Mouse (Mus musculus) olfactory bulb, adult 2 months (tissue): ENCODE results near the gene Trappc6a. TPM values are rescaled to one million over a fixed set of nuclear protein-coding genes. Genes with fewer than 3 reads are reported as not detected.
A peak's percentile ranks its signal among the peaks of the same experiment; 100 is the strongest.

Experiments used
- H3K27ac ChIP-seq: fragments of 200-500 bp; 2 replicates; pipeline ENCODE4 v1.5.1; 2012; ENCODE audit warnings: low read depth, low read length; ENCODE audit not compliant: insufficient read depth
- H3K4me1 ChIP-seq: fragments of 200-500 bp; 2 replicates; pipeline ENCODE4 v1.6.1; 2012; ENCODE audit warnings: low read length; ENCODE audit not compliant: control insufficient read depth, insufficient read depth
- H3K4me3 ChIP-seq: fragments of 200-500 bp; 2 replicates; pipeline ENCODE4 v1.5.1; 2012; ENCODE audit warnings: mild to moderate bottlenecking, low read depth, low read length, moderate library complexity; ENCODE audit not compliant: insufficient read depth
- CTCF ChIP-seq: fragments of 200-500 bp; IDR thresholded peaks from 2 replicates; pipeline ENCODE4 v1.5.1; 2012; ENCODE audit warnings: low read depth, mild to moderate bottlenecking, low read length, moderate library complexity; ENCODE audit not compliant: insufficient read depth
- POLR2A ChIP-seq: fragments of 200-500 bp; IDR thresholded peaks from 2 replicates; pipeline ENCODE4 v1.6.1; 2012; ENCODE audit warnings: mild to moderate bottlenecking, low read depth, low read length, moderate library complexity; ENCODE audit not compliant: insufficient read depth
- WGBS: fragments of 180-500 bp; shearing (Covaris S2); methylation state at CpG from one replicate; pipeline ENCODE4 v1.1.7; 2018; 5-methylcytosine and 5-hydroxymethylcytosine counted together
- polyA plus RNA-seq: library from polyadenylated mRNA; stranded (reverse); fragments of >200 nt; gene quantifications from 2 replicates; pipeline ENCODE4 v1.2.4, GENCODE M21; 2012; ENCODE audit warnings: low replicate concordance; ENCODE audit not compliant: missing spikeins, insufficient read depth, insufficient read length

Gene Trappc6a
- polyA plus RNA-seq, 1 experiment = not detected

- Histone ChIP-seq H3K4me3 (no peak overlapping the region), H3K27ac (no peak overlapping the region), H3K4me1 (peaks cover 53% of the 10 kb centered on the region)
- 69% methylated on average over 2 of the region's 2 CpGs for WGBS
- TF ChIP-seq POLR2A (no peak), CTCF (no peak)
These were observed 44.2 kb downstream of the Trappc6a start for GRCm38 (mm10) chr7:19552443-19552842.

GRCm38 (mm10) chr7:19554168-19554567, 46.0 kb downstream of the Trappc6a start:
- WGBS = 10% methylated on average over 1 of the region's 1 CpGs
- Histone ChIP-seq H3K27ac (peak overlapping the region; percentile 81), H3K4me3 (no peak overlapping the region), H3K4me1 (peaks cover 62% of the 10 kb centered on the region)
- TF ChIP-seq POLR2A (no peak), CTCF (no peak)

- WGBS = 87% methylated on average over 2 of the region's 2 CpGs
- Histone ChIP-seq H3K4me3 (no peak overlapping the region), H3K27ac (no peak overlapping the region), H3K4me1 (peaks cover 67% of the 10 kb centered on the region)
- TF ChIP-seq POLR2A (no peak), CTCF (no peak)
These were observed 48.9 kb downstream of the Trappc6a start for GRCm38 (mm10) chr7:19557086-19557485.

GRCm38 (mm10) chr7:19557982-19558900, 50.0 kb downstream of the Trappc6a start:
- Histone ChIP-seq H3K4me1 (peaks cover 60% of the 10 kb centered on the region), H3K27ac (0 out of 2 replicates have a peak overlapping the region, but pooled peaks have one; percentile 2), H3K4me3 (no peak overlapping the region)
- TF ChIP-seq POLR2A (no peak), CTCF (no peak)
- 65% methylated on average over 6 of the region's 6 CpGs for WGBS

GRCm38 (mm10) chr7:19558965-19559364, 50.8 kb downstream of the Trappc6a start:
- no peak overlapping the region for H3K4me3 ChIP-seq
- 0 out of 2 replicates have a peak overlapping the region, but pooled peaks have one; percentile 2 for H3K27ac ChIP-seq
- peaks cover 56% of the 10 kb centered on the region for H3K4me1 ChIP-seq
- 42% methylated on average over 2 of the region's 2 CpGs for WGBS
- TF ChIP-seq CTCF (no peak), POLR2A (no peak)

GRCm38 (mm10) chr7:19560491-19561260, 52.5 kb downstream of the Trappc6a start:
- peak overlapping the region; percentile 80 for H3K4me3 ChIP-seq
- peaks cover 45% of the 10 kb centered on the region for H3K4me1 ChIP-seq
- no peak overlapping the region for H3K27ac ChIP-seq
- no peak for TF ChIP-seq CTCF
- no peak for TF ChIP-seq POLR2A
- WGBS = 2% methylated on average over 11 of the region's 11 CpGs

GRCm38 (mm10) chr7:19561431-19561764, 53.2 kb downstream of the Trappc6a start:
- WGBS = under 1% methylated on average over 11 of the region's 11 CpGs
- Histone ChIP-seq H3K27ac (0 out of 2 replicates have a peak overlapping the region, but pooled peaks have one; percentile 95), H3K4me3 (peak overlapping the region; percentile 80), H3K4me1 (peaks cover 43% of the 10 kb centered on the region)
- TF ChIP-seq POLR2A (no peak), CTCF (no peak)

GRCm38 (mm10) chr7:19561765-19562642, 53.8 kb downstream of the Trappc6a start:
- Histone ChIP-seq H3K4me1 (peaks cover 40% of the 10 kb centered on the region), H3K4me3 (peak overlapping the region; percentile 80), H3K27ac (peak overlapping the region; percentile 95)
- under 1% methylated on average over 102 of the region's 102 CpGs for WGBS
- TF ChIP-seq CTCF (0 out of 2 replicates have a peak, but pooled peaks have one; percentile 7), POLR2A (peak; percentile 61)
